Mouse (Mus musculus): ENCODE data around the gene Iqcd.

GRCm38 (mm10) chr5:120621078-120621765 lies 32.4 kb downstream of the Iqcd start:
- TF ChIP-seq CTCF (IDR thresholded peaks at IDR 0.05; ENCODE audit: insufficient read depth, low read depth, low read length) (no peak), POLR2A (IDR thresholded peaks at IDR 0.05; ENCODE audit: insufficient read depth, low read depth, low read length) (no peak)
